Mouse (Mus musculus) liver, embryonic 16.5 days (tissue): Measurements from ENCODE around the gene Smurf1. TPM values are rescaled to one million over a fixed set of nuclear protein-coding genes. Genes with fewer than 3 reads are reported as not detected.

Source experiments
- ATAC-seq: fragments of 200-750 bp; cut with Nextera tagmentation; 2 replicates; pipeline ENCODE4 v1.8.0; 2017; ENCODE audit warnings: low read depth, mild to moderate bottlenecking, moderate number of reproducible peaks, moderate library complexity
- H3K27ac ChIP-seq: fragments of 300-500 bp; sonication (generic); 2 replicates; pipeline ENCODE4 v1.5.1; 2014; ENCODE audit warnings: mild to moderate bottlenecking, low read length
- H3K27me3 ChIP-seq: fragments of 300-500 bp; sonication (generic); 2 replicates; pipeline ENCODE4 v1.6.1; 2014; ENCODE audit warnings: low read depth, low read length, mixed read lengths; ENCODE audit not compliant: control insufficient read depth, insufficient read depth
- H3K36me3 ChIP-seq: fragments of 300-500 bp; sonication (generic); 2 replicates; pipeline ENCODE4 v1.6.1; 2014; ENCODE audit warnings: mild to moderate bottlenecking; ENCODE audit not compliant: control insufficient read depth, insufficient read depth
- H3K4me1 ChIP-seq: fragments of 300-500 bp; sonication (generic); 2 replicates; pipeline ENCODE4 v1.6.1; 2014; ENCODE audit warnings: low read depth, low read length, mixed read lengths; ENCODE audit not compliant: control insufficient read depth
- H3K4me2 ChIP-seq: fragments of 300-500 bp; sonication (generic); 2 replicates; pipeline ENCODE4 v1.6.1; 2014; ENCODE audit warnings: low read depth, low read length, mixed read lengths
- H3K4me3 ChIP-seq: fragments of 300-500 bp; sonication (generic); 2 replicates; pipeline ENCODE4 v1.5.1; 2014; ENCODE audit warnings: low read depth, mild to moderate bottlenecking, low read length
- H3K9ac ChIP-seq: fragments of 300-500 bp; sonication (generic); 2 replicates; pipeline ENCODE4 v1.6.1; 2014; ENCODE audit warnings: low read depth, low read length
- H3K9me3 ChIP-seq: fragments of 300-500 bp; sonication (generic); replicated peaks from 2 replicates; pipeline ENCODE4 v1.6.1; 2016; ENCODE audit warnings: low read length; ENCODE audit not compliant: control insufficient read depth
- whole genome bisulfite sequencing: fragments of 180-500 bp; shearing (Covaris S2); extraction: QIAGEN DNeasy Blood & Tissue Kit; methylation state at CpG from one replicate; pipeline ENCODE4 v1.1.7; 2014; ENCODE audit not compliant: insufficient replicate concordance; 5-methylcytosine and 5-hydroxymethylcytosine counted together
- polyA plus RNA-seq: library from polyadenylated mRNA; unstranded; fragments of >200 nt; fragmentation: Nextera tagmentation; extraction: Ambion mirVana; gene quantifications from 2 replicates; pipeline ENCODE4 v1.2.1, GENCODE M21; 2015

Gene Smurf1
- polyA plus RNA-seq, 1 experiment from 2014 or later = 1.4 TPM

DNA sequence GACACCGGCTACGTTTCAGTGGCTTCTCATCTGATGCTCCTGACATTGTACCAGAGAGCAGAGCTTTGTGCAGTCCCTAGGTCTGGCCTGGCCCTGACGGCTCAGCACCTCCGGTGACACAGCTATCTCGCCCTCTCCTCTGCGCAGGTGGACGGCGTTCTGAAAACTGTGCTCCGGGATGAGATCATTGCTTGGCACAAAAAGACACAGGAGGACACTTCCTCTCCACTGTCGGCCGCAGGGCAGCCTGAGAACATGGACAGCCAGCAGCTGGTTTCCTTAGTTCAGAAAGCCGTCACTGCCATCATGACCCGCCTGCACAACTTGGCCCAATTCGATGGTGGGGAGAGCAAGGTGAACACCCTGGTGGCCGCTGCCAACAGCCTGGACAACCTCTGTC, 107.1 kb downstream of the Smurf1 start:
- Histone ChIP-seq H3K9ac (no peak overlapping the region), H3K4me3 (no peak overlapping the region), H3K4me2 (no peak overlapping the region), H3K36me3 (peaks cover 34% of the 10 kb centered on the region), H3K27me3 (no peaks in the 10 kb centered on the region), H3K4me1 (no peaks in the 10 kb centered on the region), H3K27ac (no peak overlapping the region), H3K9me3 (no peaks in the 10 kb centered on the region)
- ATAC-seq = no peak
- WGBS = 88% methylated on average over 15 of the region's 15 CpGs

DNA sequence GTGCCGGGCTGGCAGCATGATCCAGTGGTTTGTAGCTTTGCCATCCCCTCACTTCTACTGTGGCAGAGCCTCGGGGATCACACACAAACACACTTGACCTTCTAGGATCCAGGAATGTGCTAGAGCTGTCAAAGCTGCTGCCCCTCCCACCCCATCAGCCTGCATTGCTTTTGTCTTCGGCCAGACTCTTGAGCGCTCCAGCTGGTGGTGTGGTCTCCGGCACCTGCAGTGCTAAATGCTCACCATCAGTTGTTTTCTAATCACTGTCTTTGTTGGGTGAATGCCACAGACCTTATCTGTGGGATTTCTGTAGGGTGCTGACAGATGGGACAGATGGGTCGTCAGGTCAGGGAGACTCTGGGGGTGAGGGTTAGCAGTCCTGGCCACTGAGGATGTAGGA, 109.7 kb downstream of the Smurf1 start:
- no peak overlapping the region for H3K4me3 ChIP-seq
- H3K9ac ChIP-seq = no peak overlapping the region
- ATAC-seq = no peak
- no peaks in the 10 kb centered on the region for H3K9me3 ChIP-seq
- no peaks in the 10 kb centered on the region for H3K4me1 ChIP-seq
- H3K36me3 ChIP-seq = peaks cover 43% of the 10 kb centered on the region
- no peaks in the 10 kb centered on the region for H3K27me3 ChIP-seq
- WGBS = 63% methylated on average over 6 of the region's 6 CpGs
- no peak overlapping the region for H3K27ac ChIP-seq
- no peak overlapping the region for H3K4me2 ChIP-seq

DNA sequence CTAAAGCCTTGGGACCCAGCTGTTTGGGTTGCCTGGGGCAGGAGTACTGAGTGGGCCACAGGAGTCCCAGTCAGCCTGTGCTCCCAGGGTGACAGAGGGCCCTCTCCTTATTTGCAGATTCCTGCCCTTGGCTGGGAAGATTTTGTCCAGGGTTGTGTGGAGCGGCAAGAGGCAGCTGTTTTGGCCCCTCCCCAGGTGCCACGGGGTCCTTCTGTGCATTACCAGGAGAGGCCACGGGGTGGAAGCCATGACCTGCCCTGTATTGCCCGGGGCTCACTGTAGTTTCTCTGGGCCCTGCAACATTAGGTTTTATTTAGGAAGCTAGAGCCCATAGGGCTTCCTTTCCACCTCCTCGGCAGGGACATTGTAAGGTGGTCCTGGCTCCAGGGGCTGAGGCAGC, 111.7 kb downstream of the Smurf1 start:
- no peaks in the 10 kb centered on the region for H3K4me1 ChIP-seq
- ATAC-seq = no peak
- no peak overlapping the region for H3K4me2 ChIP-seq
- no peak overlapping the region for H3K4me3 ChIP-seq
- 66% methylated on average over 5 of the region's 5 CpGs for WGBS
- H3K27me3 ChIP-seq = no peaks in the 10 kb centered on the region
- no peak overlapping the region for H3K9ac ChIP-seq
- H3K9me3 ChIP-seq = no peaks in the 10 kb centered on the region
- no peak overlapping the region for H3K27ac ChIP-seq
- peaks cover 29% of the 10 kb centered on the region for H3K36me3 ChIP-seq

DNA sequence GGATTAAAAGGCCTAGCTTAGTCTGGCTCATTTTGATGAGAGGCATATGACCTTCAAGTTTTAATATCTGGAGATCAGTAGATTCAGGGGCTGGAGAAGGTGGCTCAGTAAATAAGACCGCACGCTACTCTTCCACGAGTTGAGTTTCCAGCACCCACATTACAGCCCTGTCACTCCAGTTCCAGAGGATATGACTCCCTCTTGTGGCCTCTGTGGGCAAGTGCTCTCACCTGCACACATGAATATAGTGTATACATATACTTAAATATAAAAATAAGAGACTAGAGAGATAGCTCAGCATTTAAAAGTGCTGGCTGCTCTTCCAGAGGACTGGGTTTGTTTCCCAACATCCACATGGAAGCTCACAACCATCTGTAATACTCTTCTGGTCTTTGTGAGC, 113.8 kb downstream of the Smurf1 start:
- no peak for ATAC-seq
- 81% methylated on average over 3 of the region's 3 CpGs for WGBS
- Histone ChIP-seq H3K4me1 (no peaks in the 10 kb centered on the region), H3K9ac (no peak overlapping the region), H3K27me3 (no peaks in the 10 kb centered on the region), H3K27ac (no peak overlapping the region), H3K4me3 (no peak overlapping the region), H3K4me2 (no peak overlapping the region), H3K9me3 (no peaks in the 10 kb centered on the region), H3K36me3 (peaks cover 22% of the 10 kb centered on the region)

DNA sequence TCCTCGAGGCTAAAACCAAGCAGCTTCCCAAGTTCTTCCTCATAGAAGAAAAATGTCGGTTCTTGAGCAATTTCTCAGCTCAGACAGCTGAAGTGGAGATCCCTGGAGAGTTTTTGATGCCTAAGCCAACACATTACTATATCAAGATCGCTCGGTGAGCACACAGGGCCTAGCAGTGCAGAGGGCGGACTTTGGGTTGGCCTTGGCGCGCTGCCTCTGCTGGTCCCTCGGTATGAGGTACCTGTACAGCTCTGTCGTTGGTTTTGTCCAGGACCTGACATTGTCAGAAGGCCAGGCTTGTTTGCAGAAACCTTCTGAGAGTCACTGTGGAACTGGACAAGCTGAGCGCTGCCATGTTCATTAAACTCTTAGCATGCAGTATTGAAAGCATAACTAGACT, 115.7 kb downstream of the Smurf1 start:
- H3K4me1 ChIP-seq = no peaks in the 10 kb centered on the region
- no peak overlapping the region for H3K4me2 ChIP-seq
- no peaks in the 10 kb centered on the region for H3K9me3 ChIP-seq
- H3K36me3 ChIP-seq = peaks cover 19% of the 10 kb centered on the region
- no peaks in the 10 kb centered on the region for H3K27me3 ChIP-seq
- no peak overlapping the region for H3K9ac ChIP-seq
- H3K27ac ChIP-seq = no peak overlapping the region
- no peak for ATAC-seq
- H3K4me3 ChIP-seq = no peak overlapping the region
- 79% methylated on average over 10 of the region's 10 CpGs for WGBS

DNA sequence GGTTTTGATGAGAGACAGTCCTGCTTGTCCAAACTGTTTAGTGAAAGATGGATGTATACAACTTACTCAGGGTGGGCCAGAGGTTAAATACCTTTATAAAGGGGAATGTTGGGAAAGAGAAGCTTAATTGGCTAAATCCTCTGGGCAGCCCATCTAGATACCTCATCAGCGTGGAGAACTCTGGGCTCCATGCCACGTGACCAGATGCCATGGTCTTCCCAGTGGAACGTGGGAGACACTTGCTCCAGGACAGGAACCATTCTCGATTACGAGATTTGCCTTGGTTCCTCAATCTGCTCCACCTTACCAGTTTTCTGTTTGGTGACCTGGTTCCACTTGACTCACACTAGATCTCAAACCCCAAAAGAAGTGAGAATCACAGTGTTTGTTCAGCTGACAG, 116.9 kb downstream of the Smurf1 start:
- peaks cover 22% of the 10 kb centered on the region for H3K36me3 ChIP-seq
- no peaks in the 10 kb centered on the region for H3K27me3 ChIP-seq
- ATAC-seq = no peak
- no peaks in the 10 kb centered on the region for H3K4me1 ChIP-seq
- no peak overlapping the region for H3K9ac ChIP-seq
- H3K27ac ChIP-seq = no peak overlapping the region
- no peaks in the 10 kb centered on the region for H3K9me3 ChIP-seq
- 76% methylated on average over 5 of the region's 5 CpGs for WGBS
- no peak overlapping the region for H3K4me2 ChIP-seq
- H3K4me3 ChIP-seq = no peak overlapping the region

DNA sequence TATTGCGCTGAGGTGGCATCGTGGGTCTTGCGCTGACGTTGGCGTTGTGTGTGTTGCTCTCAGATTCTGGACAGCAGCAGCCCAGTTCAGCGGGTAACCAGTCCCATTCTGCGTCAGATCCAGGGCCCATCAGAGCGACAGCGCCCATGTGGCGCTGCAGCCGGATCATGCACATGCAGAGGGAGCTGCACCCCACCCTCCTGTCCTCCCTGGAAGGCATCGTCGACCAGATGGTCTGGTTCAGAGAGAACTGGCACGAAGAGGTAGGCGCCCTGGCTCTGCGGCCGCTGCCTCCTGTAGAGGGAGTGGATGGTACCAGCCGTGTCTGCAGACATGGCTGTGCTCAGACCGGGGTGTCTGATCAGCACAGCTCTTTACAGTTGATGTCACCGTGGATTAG, 120.3 kb downstream of the Smurf1 start:
- no peaks in the 10 kb centered on the region for H3K9me3 ChIP-seq
- H3K4me3 ChIP-seq = no peak overlapping the region
- no peak overlapping the region for H3K4me2 ChIP-seq
- ATAC-seq = no peak
- no peak overlapping the region for H3K9ac ChIP-seq
- H3K27ac ChIP-seq = no peak overlapping the region
- no peaks in the 10 kb centered on the region for H3K4me1 ChIP-seq
- no peaks in the 10 kb centered on the region for H3K27me3 ChIP-seq
- 88% methylated on average over 20 of the region's 20 CpGs for WGBS
- peaks cover 6% of the 10 kb centered on the region; the same call in 1 of the 2 replicates for H3K36me3 ChIP-seq

DNA sequence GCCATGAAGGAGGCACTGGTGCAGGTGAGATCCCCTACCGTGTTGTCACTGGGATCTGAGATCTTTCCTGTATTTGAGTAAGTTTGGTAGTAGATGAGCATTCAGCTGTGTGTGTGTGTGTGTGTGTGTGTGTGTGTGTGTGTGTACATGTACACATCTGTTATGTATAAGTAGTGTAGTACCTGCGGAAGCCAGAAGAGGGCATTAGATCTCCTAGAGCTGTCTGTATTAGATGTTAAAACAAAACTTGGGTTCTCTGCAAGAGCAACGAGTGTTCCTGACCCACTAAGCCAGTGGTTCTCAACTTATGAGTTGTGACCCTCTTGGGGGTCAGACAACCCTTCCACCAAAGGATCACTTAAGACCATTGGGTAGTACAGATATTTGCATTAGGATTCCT, 129.5 kb downstream of the Smurf1 start:
- Histone ChIP-seq H3K9me3 (no peaks in the 10 kb centered on the region), H3K27me3 (no peaks in the 10 kb centered on the region), H3K36me3 (peaks cover 40% of the 10 kb centered on the region), H3K4me3 (no peak overlapping the region), H3K4me1 (no peaks in the 10 kb centered on the region), H3K4me2 (no peak overlapping the region), H3K27ac (no peak overlapping the region), H3K9ac (no peak overlapping the region)
- WGBS = 72% methylated on average over 3 of the region's 3 CpGs
- ATAC-seq = no peak

DNA sequence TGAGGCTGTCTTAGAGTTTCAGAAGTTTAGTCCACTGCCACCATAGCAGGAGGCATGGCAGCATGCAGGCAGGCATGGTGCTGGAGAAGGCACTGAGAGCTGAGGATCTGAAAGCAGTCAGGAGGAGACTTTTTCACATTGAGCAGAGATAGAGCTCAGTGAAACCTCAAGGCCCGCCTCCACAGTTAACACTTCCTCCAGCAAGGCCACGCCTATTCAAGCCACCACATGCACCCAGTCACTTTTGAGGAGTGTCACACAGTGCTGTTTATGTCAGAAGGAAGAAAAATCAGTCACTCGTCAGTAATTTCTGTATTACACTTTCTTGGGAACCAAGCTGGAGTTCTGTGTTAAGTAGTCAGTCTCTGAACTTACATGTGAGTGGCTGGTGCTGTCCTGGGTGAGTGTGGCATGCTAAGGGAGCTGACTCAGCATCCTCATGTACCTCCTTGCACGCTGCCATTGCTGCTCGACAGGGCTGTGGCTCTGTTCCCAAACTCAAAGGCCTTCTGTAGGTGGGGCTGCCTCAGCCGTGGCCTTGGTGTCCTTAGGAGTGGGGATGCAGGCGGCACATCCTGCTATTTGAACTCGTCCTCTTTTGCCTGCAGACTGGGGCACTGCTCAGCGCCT, 133.7 kb downstream of the Smurf1 start:
- H3K9ac ChIP-seq = no peak overlapping the region
- no peaks in the 10 kb centered on the region for H3K4me1 ChIP-seq
- no peaks in the 10 kb centered on the region for H3K27me3 ChIP-seq
- H3K27ac ChIP-seq = no peak overlapping the region
- H3K36me3 ChIP-seq = peaks cover 51% of the 10 kb centered on the region
- no peak overlapping the region for H3K4me2 ChIP-seq
- no peak for ATAC-seq
- 63% methylated on average over 9 of the region's 9 CpGs for WGBS
- no peak overlapping the region for H3K4me3 ChIP-seq
- H3K9me3 ChIP-seq = no peaks in the 10 kb centered on the region
